Mouse (Mus musculus) heart, embryonic 14.5 days (tissue): ENCODE data around the gene Serinc3. TPM values are rescaled to one million over a fixed set of nuclear protein-coding genes. Genes with fewer than 3 reads are reported as not detected.

Experiments
- ATAC-seq: fragments of 200-750 bp; cut with Nextera tagmentation; 2 replicates; pipeline ENCODE4 v1.8.0; 2017; ENCODE audit warnings: low read depth, moderate TSS enrichment; ENCODE audit not compliant: insufficient number of reproducible peaks, insufficient read depth, low FRiP score
- H3K27ac ChIP-seq, 2 experiments: fragments of 200-500 bp in 1 of 2; fragments of 300-500 bp in 1 of 2; sonication (generic) in 1 of 2; replicated peaks in 1 of 2; 2 replicates each; pipeline ENCODE4 v1.5.1; 2012 to 2014; ENCODE audit warnings: low read depth in 2 of 2, low read length in 2 of 2, control low read depth in 1 of 2, mild to moderate bottlenecking in 1 of 2, mixed read lengths in 1 of 2; ENCODE audit not compliant: control insufficient read depth in 1 of 2, insufficient read depth in 1 of 2
- H3K27me3 ChIP-seq: fragments of 300-500 bp; sonication (generic); 2 replicates; pipeline ENCODE4 v1.6.1; 2014; ENCODE audit warnings: mild to moderate bottlenecking, low read length, control low read depth; ENCODE audit not compliant: control insufficient read depth, insufficient read depth
- H3K36me3 ChIP-seq: fragments of 300-500 bp; sonication (generic); 2 replicates; pipeline ENCODE4 v1.6.1; 2014; ENCODE audit warnings: mild to moderate bottlenecking, control low read depth, low read length, mixed read lengths; ENCODE audit not compliant: control insufficient read depth, insufficient read depth
- H3K4me1 ChIP-seq, 2 experiments: fragments of 200-500 bp in 1 of 2; fragments of 300-500 bp in 1 of 2; sonication (generic) in 1 of 2; 2 replicates each; pipeline ENCODE4 v1.6.1; 2012 to 2014; ENCODE audit warnings: low read length in 2 of 2, control low read depth in 1 of 2, mixed read lengths in 1 of 2; ENCODE audit not compliant: control insufficient read depth in 2 of 2, insufficient read depth in 2 of 2
- H3K4me2 ChIP-seq: fragments of 300-500 bp; sonication (generic); 2 replicates; pipeline ENCODE4 v1.6.1; 2014; ENCODE audit warnings: mild to moderate bottlenecking, low read length
- H3K4me3 ChIP-seq, 2 experiments: fragments of 200-500 bp in 1 of 2; fragments of 300-500 bp in 1 of 2; sonication (generic) in 1 of 2; 2 replicates each; pipeline ENCODE4 v1.5.1; 2012 to 2014; ENCODE audit warnings: low read length in 2 of 2, mild to moderate bottlenecking in 2 of 2, control low read depth in 1 of 2, low read depth in 1 of 2, moderate library complexity in 1 of 2; ENCODE audit not compliant: control insufficient read depth in 1 of 2, insufficient read depth in 1 of 2
- H3K9ac ChIP-seq: fragments of 300-500 bp; sonication (generic); 2 replicates; pipeline ENCODE4 v1.6.1; 2014; ENCODE audit warnings: mild to moderate bottlenecking, low read length
- H3K9me3 ChIP-seq: fragments of 300-500 bp; sonication (generic); 2 replicates; pipeline ENCODE4 v1.6.1; 2016; ENCODE audit warnings: low read length, control low read depth; ENCODE audit not compliant: control insufficient read depth
- WGBS: fragments of 180-500 bp; shearing (Covaris S2); extraction: QIAGEN DNeasy Blood & Tissue Kit; methylation state at CpG from one replicate; pipeline ENCODE4 v1.1.7; 2014; 5-methylcytosine and 5-hydroxymethylcytosine counted together
- polyA plus RNA-seq: library from polyadenylated mRNA; unstranded; fragments of >200 nt; fragmentation: Nextera tagmentation; extraction: Ambion mirVana; gene quantifications from 2 replicates; pipeline ENCODE4 v1.2.1, GENCODE M21; 2014

Gene Serinc3
- polyA plus RNA-seq: 76.5 and 79.0 TPM in 2 replicates

DNA sequence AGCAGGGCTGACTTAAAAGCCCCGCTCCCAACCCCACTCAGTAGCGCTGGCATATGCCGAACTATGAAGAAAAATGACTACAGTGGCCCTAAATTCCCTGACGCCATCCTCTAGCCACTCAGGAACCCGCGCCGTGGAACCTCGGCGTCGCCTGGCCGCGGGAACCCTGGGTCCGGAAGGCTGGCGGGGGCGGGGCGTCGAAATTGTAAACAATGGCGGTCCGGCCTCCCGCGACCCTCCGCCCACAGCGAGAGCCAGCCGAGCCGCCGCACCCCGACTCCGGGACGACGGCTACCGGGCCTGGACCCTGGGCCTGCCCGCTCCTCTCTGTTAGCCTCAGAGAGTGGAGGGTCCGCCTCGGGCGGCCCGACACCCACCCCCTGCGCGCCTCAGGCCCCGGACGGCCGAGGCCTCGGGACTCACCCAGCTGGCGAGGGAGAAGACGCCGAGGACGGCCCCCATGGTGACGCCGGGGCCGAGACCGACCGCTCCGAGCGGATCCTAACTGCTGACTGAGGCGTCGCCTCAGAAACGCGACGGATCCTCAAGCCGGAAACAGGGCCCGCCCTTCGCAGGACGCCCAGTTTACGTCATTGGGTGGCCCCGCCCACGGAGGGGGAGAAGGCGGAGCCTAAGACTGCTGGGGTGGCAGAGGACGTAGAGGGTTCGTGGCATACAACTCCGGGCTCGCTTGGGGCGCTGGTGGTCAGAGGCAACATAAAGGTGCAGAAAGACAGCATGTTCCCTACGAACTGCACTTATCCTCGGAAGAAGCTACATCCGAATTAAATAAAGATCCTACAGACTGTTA is at the start of gene Serinc3:
Gene Serinc3, minus strand, starts transcription at position 557 of the 811 bp plus-strand sequence.
- Histone ChIP-seq H3K27me3 (no peaks in the 10 kb centered on the region), H3K36me3 (peaks cover 13% of the 10 kb centered on the region; the same call in 1 of the 2 replicates), H3K4me2 (peak within 1 kb of the TSS; percentile 72), H3K9me3 (no peaks in the 10 kb centered on the region), H3K4me1 (peaks cover 6 to 46% of the 10 kb centered on the region in 2 experiments), H3K9ac (peak within 1 kb of the TSS; percentile 93), H3K27ac (peak within 1 kb of the TSS; percentile 98 to 100), H3K4me3 (peak within 1 kb of the TSS; percentile 92 to 97)
- ATAC-seq: peak; percentile 94
- WGBS: under 1% methylated on average over 66 of the region's 74 CpGs

- Histone ChIP-seq H3K9ac (peak overlapping the region; percentile 60), H3K27me3 (no peaks in the 10 kb centered on the region), H3K4me1 (peaks cover 57 to 86% of the 10 kb centered on the region in 2 experiments), H3K9me3 (no peaks in the 10 kb centered on the region), H3K4me3 (peak overlapping the region; percentile 7 to 15; a peak in 2 of 4 replicates), H3K36me3 (no peaks in the 10 kb centered on the region), H3K27ac (peak overlapping the region; percentile 83 to 90), H3K4me2 (peak overlapping the region; percentile 40)
- WGBS: 26% methylated on average over 9 of the region's 9 CpGs
- no peak for ATAC-seq
Observed at GRCm38 (mm10) chr2:163693716-163694314, 48.9 kb upstream of the Serinc3 start.

- no peaks in the 10 kb centered on the region for H3K36me3 ChIP-seq
- H3K9ac ChIP-seq: peak overlapping the region; percentile 18; the same call in 1 of the 2 replicates
- no peaks in the 10 kb centered on the region for H3K27me3 ChIP-seq
- H3K4me2 ChIP-seq: peak overlapping the region; percentile 40
- no peak for ATAC-seq
- WGBS: 25% methylated on average over 3 of the region's 3 CpGs
- no peaks in the 10 kb centered on the region for H3K9me3 ChIP-seq
- no peak overlapping the region for H3K4me3 ChIP-seq
- H3K27ac ChIP-seq: peak overlapping the region; percentile 83 to 90
- H3K4me1 ChIP-seq: peaks cover 58 to 85% of the 10 kb centered on the region in 2 experiments
Observed at GRCm38 (mm10) chr2:163692873-163693612, 48.1 kb upstream of the Serinc3 start.

GRCm38 (mm10) chr2:163691846-163692605 is 47.1 kb upstream of the Serinc3 start:
- peak overlapping the region; percentile 27 to 56; a peak in 2 of 4 replicates for H3K27ac ChIP-seq

DNA sequence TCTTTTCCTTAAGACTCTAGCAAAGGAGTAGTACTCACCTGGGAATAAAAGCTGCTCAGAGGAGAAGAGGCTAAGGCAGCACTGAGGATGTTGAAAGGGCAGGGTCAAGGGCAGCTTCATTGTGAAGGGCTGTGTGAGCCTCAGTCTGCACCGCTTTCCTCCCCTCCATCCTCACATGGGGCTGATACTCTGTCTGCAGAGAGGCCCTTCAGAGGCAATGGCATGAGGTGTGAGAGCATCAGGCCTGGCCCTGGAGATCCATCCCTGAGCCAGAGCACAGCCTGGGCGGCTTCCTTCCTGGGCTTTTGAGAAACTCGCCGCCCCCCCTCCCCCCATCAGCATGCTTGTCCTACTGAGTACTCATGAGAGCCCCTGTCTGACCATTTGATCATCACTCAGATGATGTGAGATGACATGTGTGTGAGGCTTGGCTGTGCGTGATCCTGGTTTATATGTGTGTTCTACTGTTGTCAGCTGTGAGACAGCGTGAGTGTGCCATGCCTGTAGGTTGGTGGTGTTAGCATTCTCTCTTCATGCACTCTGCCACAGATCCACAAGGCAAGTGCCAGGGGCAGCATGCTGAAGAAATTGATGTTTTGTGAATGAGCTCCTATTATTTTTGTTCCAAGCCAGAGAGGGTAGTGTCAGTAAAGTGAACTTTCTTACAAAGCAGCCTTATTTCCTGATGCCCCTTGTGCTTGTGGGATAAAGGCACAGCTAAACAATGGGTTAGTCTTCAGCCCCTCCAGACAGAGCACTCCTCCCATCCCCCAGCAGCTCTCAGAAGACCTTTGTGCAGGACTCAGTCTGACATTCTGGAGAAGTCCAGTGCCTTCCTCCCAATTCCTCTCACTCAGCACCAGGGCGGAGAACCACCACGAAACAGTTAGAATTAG is 45.7 kb upstream of the Serinc3 start:
- H3K9me3 ChIP-seq: no peaks in the 10 kb centered on the region
- H3K9ac ChIP-seq: peak overlapping the region; percentile 52
- no peak for ATAC-seq
- 58% methylated on average over 8 of the region's 8 CpGs for WGBS
- peaks cover 60 to 83% of the 10 kb centered on the region in 2 experiments for H3K4me1 ChIP-seq
- H3K4me2 ChIP-seq: no peak overlapping the region
- no peaks in the 10 kb centered on the region for H3K27me3 ChIP-seq
- no peak overlapping the region for H3K4me3 ChIP-seq
- no peaks in the 10 kb centered on the region for H3K36me3 ChIP-seq
- H3K27ac ChIP-seq: peak overlapping the region; percentile 76 to 96

More at GRCm38 (mm10) chr2:163691846-163692605, 47.1 kb upstream of the Serinc3 start:
- Histone ChIP-seq H3K4me3 (no peak overlapping the region), H3K36me3 (no peaks in the 10 kb centered on the region), H3K27me3 (no peaks in the 10 kb centered on the region), H3K9me3 (no peaks in the 10 kb centered on the region), H3K4me2 (no peak overlapping the region), H3K9ac (no peak overlapping the region), H3K4me1 (peaks cover 58 to 83% of the 10 kb centered on the region in 2 experiments)
- ATAC-seq: no peak
- 65% methylated on average over 6 of the region's 6 CpGs for WGBS

- Histone ChIP-seq H3K9me3 (no peaks in the 10 kb centered on the region), H3K27ac (peak overlapping the region; percentile 60 to 96), H3K4me1 (peaks cover 65 to 91% of the 10 kb centered on the region in 2 experiments), H3K4me3 (no peak overlapping the region), H3K36me3 (no peaks in the 10 kb centered on the region), H3K4me2 (no peak overlapping the region), H3K27me3 (no peaks in the 10 kb centered on the region), H3K9ac (peak overlapping the region; percentile 32; the same call in 1 of the 2 replicates)
- WGBS: 66% methylated on average over 3 of the region's 3 CpGs
- ATAC-seq: no peak
Observed at GRCm38 (mm10) chr2:163689771-163690170, 44.8 kb upstream of the Serinc3 start.
